ENCODE assay signal across 35 mouse cellular contexts in genomic region chr1:68917828-68918227, GRCm38 (mm10).
"Had no signal": no experiment of that assay in that cellular context is flagged by ENCODE, and none has a peak within 500 bp of the region (broad histone marks: within the 10 kb centered on the region; RNA-seq: fewer than 3 reads in every experiment).

No protein-coding gene starts in this region.

- H3K4me3 ChIP-seq: heart, embryonic 12.5 days; heart, embryonic 13.5 days; heart, embryonic 15.5 days; hindbrain, embryonic 10.5 days; hindbrain, embryonic 12.5 days; hindbrain, embryonic 13.5 days; hindbrain, embryonic 15.5 days; intestine, embryonic 15.5 days; kidney, embryonic 15.5 days; layer of hippocampus, adult 2 months; left cerebral cortex, adult 2 months had no signal

- H3K4me2 ChIP-seq: heart, embryonic 11.5 days; heart, embryonic 12.5 days; heart, embryonic 13.5 days; heart, embryonic 15.5 days; hindbrain, embryonic 12.5 days; hindbrain, embryonic 13.5 days; hindbrain, embryonic 14.5 days; hindbrain, embryonic 15.5 days; intestine, embryonic 15.5 days; kidney, embryonic 15.5 days had no signal

- H3K9ac ChIP-seq: heart, embryonic 12.5 days; heart, embryonic 13.5 days; heart, embryonic 15.5 days; hindbrain, embryonic 12.5 days; hindbrain, embryonic 13.5 days; hindbrain, embryonic 14.5 days; hindbrain, embryonic 15.5 days; intestine, embryonic 15.5 days; kidney, embryonic 15.5 days had no signal

- H3K27me3 ChIP-seq: heart, embryonic 12.5 days; heart, embryonic 13.5 days; heart, embryonic 15.5 days; hindbrain, embryonic 12.5 days; hindbrain, embryonic 13.5 days; hindbrain, embryonic 15.5 days; intestine, embryonic 15.5 days; kidney, embryonic 15.5 days had no signal

- DNase-seq: heart, postnatal 10 days; heart, postnatal 14 days; heart, postnatal 36 days; heart, postnatal 4 days; kidney, adult 11 months; kidney, adult 18-20 months; kidney, adult 2 months; kidney, adult 8-10 months; kidney, adult 9 months; kidney, postnatal 10 days; kidney, postnatal 14 days; kidney, postnatal 25 days; kidney, postnatal 36 days; kidney, postnatal 4 days; layer of hippocampus, adult 9-11 months; layer of hippocampus, postnatal 36 days had no signal

- H3K4me1 ChIP-seq: heart, embryonic 12.5 days; heart, embryonic 13.5 days; heart, embryonic 15.5 days; hindbrain, embryonic 10.5 days; hindbrain, embryonic 12.5 days; hindbrain, embryonic 13.5 days; hindbrain, embryonic 15.5 days; intestine, embryonic 15.5 days; kidney, embryonic 15.5 days had no signal

- H3K36me3 ChIP-seq: heart, embryonic 12.5 days; heart, embryonic 13.5 days; heart, embryonic 15.5 days; hindbrain, embryonic 10.5 days; hindbrain, embryonic 12.5 days; hindbrain, embryonic 13.5 days; hindbrain, embryonic 15.5 days; intestine, embryonic 15.5 days; kidney, embryonic 15.5 days had no signal

- ATAC-seq: hindbrain, embryonic 16.5 days; hindbrain, postnatal 0 days; inflammation-experienced regulatory T-cells, adult 6 months; intestine, embryonic 15.5 days; intestine, embryonic 16.5 days; intestine, postnatal 0 days had no signal

- H3K9me3 ChIP-seq: heart, embryonic 12.5 days; heart, embryonic 13.5 days; heart, embryonic 15.5 days; hindbrain, embryonic 10.5 days; hindbrain, embryonic 12.5 days; hindbrain, embryonic 13.5 days; hindbrain, embryonic 15.5 days; intestine, embryonic 15.5 days; kidney, embryonic 15.5 days had no signal

- H3K27ac ChIP-seq: heart, embryonic 13.5 days; heart, embryonic 15.5 days; hindbrain, embryonic 10.5 days; hindbrain, embryonic 12.5 days; hindbrain, embryonic 13.5 days; hindbrain, embryonic 14.5 days; hindbrain, embryonic 15.5 days; hindbrain, postnatal 0 days; intestine, embryonic 15.5 days; kidney, embryonic 15.5 days; kidney, postnatal 0 days; layer of hippocampus, adult 2 months; left cerebral cortex, adult 2 months had no signal
